Mouse (Mus musculus) MEL (cell line): ENCODE measurements around the gene Prkar1b. TPM values are rescaled to one million over a fixed set of nuclear protein-coding genes. Genes with fewer than 3 reads are reported as not detected.

Experiments used
- DNase-seq: peaks from one replicate; pipeline ENCODE4 v3.0.0; 2011; ENCODE audit warnings: low read depth, low spot score
- H3K27ac ChIP-seq: 2 replicates; pipeline ENCODE4 v1.5.1; 2012; ENCODE audit warnings: low read depth, mild to moderate bottlenecking, control low read depth, low read length, moderate library complexity; ENCODE audit not compliant: control insufficient read depth
- H3K27me3 ChIP-seq, 2 experiments: fragments of 150-350 bp in 1 of 2; sonication (generic) in 1 of 2; 2 replicates each; pipeline ENCODE4 v1.6.1; 2012; ENCODE audit warnings: low read length in 2 of 2, mild to moderate bottlenecking in 2 of 2, improper control_type of control experiment in 1 of 2, moderate library complexity in 1 of 2; ENCODE audit not compliant: insufficient read depth in 2 of 2, control insufficient read depth in 1 of 2
- H3K36me3 ChIP-seq, 2 experiments: 2 replicates each; pipeline ENCODE4 v1.6.1; 2012 to 2014; ENCODE audit warnings: low read length in 2 of 2, improper control_type of control experiment in 1 of 2, inconsistent platforms in 1 of 2, mild to moderate bottlenecking in 1 of 2; ENCODE audit not compliant: insufficient read depth in 2 of 2, control insufficient read depth in 1 of 2
- H3K4me1 ChIP-seq, 2 experiments: fragments of 150-350 bp in 1 of 2; sonication (generic) in 1 of 2; 2 replicates each; pipeline ENCODE4 v1.6.1; 2012; ENCODE audit warnings: low read length in 2 of 2, improper control_type of control experiment in 1 of 2, mild to moderate bottlenecking in 1 of 2; ENCODE audit not compliant: insufficient read depth in 2 of 2, control insufficient read depth in 1 of 2
- H3K4me3 ChIP-seq, 2 experiments: fragments of 150-350 bp in 1 of 2; sonication (generic) in 1 of 2; 2 replicates each; pipeline ENCODE4 v1.5.1; 2012; ENCODE audit warnings: low read depth in 2 of 2, low read length in 2 of 2, mild to moderate bottlenecking in 2 of 2, moderate library complexity in 2 of 2, control low read depth in 1 of 2, improper control_type of control experiment in 1 of 2; ENCODE audit not compliant: control insufficient read depth in 1 of 2, insufficient read depth in 1 of 2
- H3K79me2 ChIP-seq: 2 replicates; pipeline ENCODE4 v1.6.1; 2012; ENCODE audit warnings: mild to moderate bottlenecking, low read length, moderate library complexity; ENCODE audit not compliant: control insufficient read depth, poor library complexity, insufficient read depth
- H3K9ac ChIP-seq: 2 replicates; pipeline ENCODE4 v1.6.1; 2012; ENCODE audit warnings: low read depth, mild to moderate bottlenecking, control low read depth, low read length, moderate library complexity; ENCODE audit not compliant: control insufficient read depth, poor library complexity, severe bottlenecking
- H3K9me3 ChIP-seq: fragments of 150-350 bp; sonication (generic); replicated peaks from 2 replicates; pipeline ENCODE4 v1.6.1; 2012; ENCODE audit warnings: mild to moderate bottlenecking, low read length, improper control_type of control experiment, moderate library complexity; ENCODE audit not compliant: insufficient read depth
- CHD1 ChIP-seq: IDR thresholded peaks from 2 replicates; pipeline ENCODE4 v1.6.1; 2012; ENCODE audit warnings: low read depth, mild to moderate bottlenecking, inconsistent platforms, low read length, improper control_type of control experiment
- CHD2 ChIP-seq: IDR thresholded peaks from 2 replicates; pipeline ENCODE4 v1.6.1; 2011; ENCODE audit warnings: low read length, improper control_type of control experiment
- CTCF ChIP-seq, 3 experiments: IDR thresholded peaks in 2 of 3; conservative IDR thresholded peaks in 1 of 3; 2 replicates each; pipeline ENCODE4 v1.5.1; 2011 to 2012; ENCODE audit warnings: low read length in 3 of 3, low read depth in 2 of 3, mild to moderate bottlenecking in 2 of 3, improper control_type of control experiment in 1 of 3, inconsistent platforms in 1 of 3, mixed read lengths in 1 of 3, moderate library complexity in 1 of 3; ENCODE audit not compliant: control insufficient read depth in 1 of 3, insufficient read depth in 1 of 3, poor library complexity in 1 of 3, severe bottlenecking in 1 of 3
- EP300 ChIP-seq, 2 experiments: IDR thresholded peaks; 2 replicates each; pipeline ENCODE4 v1.6.1; 2011; ENCODE audit warnings: improper control_type of control experiment in 2 of 2, low read length in 2 of 2, low read depth in 1 of 2, mild to moderate bottlenecking in 1 of 2
- GABPA ChIP-seq: IDR thresholded peaks from 2 replicates; pipeline ENCODE4 v1.6.1; 2012; ENCODE audit warnings: low read depth, mild to moderate bottlenecking, inconsistent platforms, low read length, improper control_type of control experiment, moderate library complexity
- GATA1 ChIP-seq: IDR thresholded peaks from 2 replicates; pipeline ENCODE4 v1.6.1; 2011; ENCODE audit warnings: low read depth, low read length, improper control_type of control experiment
- MAFK ChIP-seq: IDR thresholded peaks from 2 replicates; pipeline ENCODE4 v1.6.1; 2011; ENCODE audit warnings: low read depth, mild to moderate bottlenecking, low read length, improper control_type of control experiment, borderline replicate concordance
- MXI1 ChIP-seq: IDR thresholded peaks from 2 replicates; pipeline ENCODE4 v1.6.1; 2011; ENCODE audit warnings: mild to moderate bottlenecking, low read depth, low read length, improper control_type of control experiment
- MYB ChIP-seq: IDR thresholded peaks from 2 replicates; pipeline ENCODE4 v1.6.1; 2011; ENCODE audit warnings: mild to moderate bottlenecking, low read depth, low read length, improper control_type of control experiment
- NELFE ChIP-seq: IDR thresholded peaks from 2 replicates; pipeline ENCODE4 v1.6.1; 2011; ENCODE audit warnings: low read depth, low read length, improper control_type of control experiment
- POLR2AphosphoS5 ChIP-seq: IDR thresholded peaks from 2 replicates; pipeline ENCODE4 v1.6.1; 2012; ENCODE audit warnings: low read depth, borderline replicate concordance, mild to moderate bottlenecking, inconsistent platforms, low read length, moderate library complexity, mixed read lengths
- RAD21 ChIP-seq: IDR thresholded peaks from 2 replicates; pipeline ENCODE4 v1.6.1; 2011; ENCODE audit warnings: mild to moderate bottlenecking, low read depth, low read length, improper control_type of control experiment
- SIN3A ChIP-seq: IDR thresholded peaks from 2 replicates; pipeline ENCODE4 v1.6.1; 2012; ENCODE audit warnings: low read length, improper control_type of control experiment, inconsistent platforms
- SMC3 ChIP-seq: IDR thresholded peaks from 2 replicates; pipeline ENCODE4 v1.6.1; 2011; ENCODE audit warnings: low read depth, low read length, improper control_type of control experiment
- TAL1 ChIP-seq: IDR thresholded peaks from 2 replicates; pipeline ENCODE4 v1.6.1; 2012; ENCODE audit warnings: mild to moderate bottlenecking, inconsistent platforms, low read length, moderate library complexity, mixed read lengths
- TBP ChIP-seq: IDR thresholded peaks from 2 replicates; pipeline ENCODE4 v1.8.0; 2011; ENCODE audit warnings: low read depth, low read length, improper control_type of control experiment
- TCF12 ChIP-seq: IDR thresholded peaks from 2 replicates; pipeline ENCODE4 v1.6.1; 2014; ENCODE audit warnings: low read depth, mild to moderate bottlenecking, inconsistent platforms, low read length, improper control_type of control experiment, moderate library complexity
- UBTF ChIP-seq: IDR thresholded peaks from 2 replicates; pipeline ENCODE4 v1.6.1; 2012; ENCODE audit warnings: low read depth, mild to moderate bottlenecking, inconsistent platforms, low read length, improper control_type of control experiment, moderate library complexity, borderline replicate concordance; ENCODE audit not compliant: insufficient read depth
- USF1 ChIP-seq: IDR thresholded peaks from 2 replicates; pipeline ENCODE4 v1.6.1; 2014; ENCODE audit warnings: low read depth, mild to moderate bottlenecking, inconsistent platforms, low read length, improper control_type of control experiment, moderate library complexity
- polyA plus RNA-seq, 2 experiments: library from polyadenylated mRNA; stranded (reverse) in 1 of 2; unstranded in 1 of 2; fragments of >175 nt in 1 of 2; fragments of >200 nt in 1 of 2; gene quantifications; 2 replicates each; pipeline versions ENCODE4 v1.2.1 to v1.2.4; 2012; ENCODE audit warnings: low replicate concordance in 2 of 2, low read depth in 1 of 2; ENCODE audit not compliant: insufficient read length in 2 of 2, insufficient read depth in 1 of 2, missing spikeins in 1 of 2
- total RNA-seq: library from RNA; depleted of rRNA; stranded (reverse); fragments of 300-350 nt; gene quantifications from 2 replicates; pipeline ENCODE4 v1.2.3, GENCODE M21; 2012

Gene Prkar1b
- total and polyA plus RNA-seq, 3 experiments = not detected

DNA sequence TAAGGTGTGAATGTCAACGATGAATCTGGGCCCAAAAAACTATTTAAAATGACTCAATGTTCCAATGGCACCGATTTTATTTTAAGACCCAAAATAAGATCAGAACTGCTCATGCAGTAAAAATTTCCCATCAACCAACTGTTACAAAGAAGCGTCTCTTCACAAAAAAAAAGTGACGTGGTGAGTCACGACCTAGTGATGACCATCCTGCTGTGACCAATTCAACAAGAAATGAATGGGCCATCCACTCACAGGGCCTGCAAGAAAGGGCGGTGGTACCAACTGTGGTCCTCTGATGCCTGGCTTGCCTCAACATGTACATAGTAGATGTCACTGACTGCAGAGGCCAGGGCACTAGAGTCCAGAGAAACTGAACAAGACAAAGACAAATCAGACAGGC is 160.2 kb downstream of the Prkar1b start:
- H3K4me3 ChIP-seq = no peak overlapping the region
- no peak overlapping the region for H3K27ac ChIP-seq
- H3K4me1 ChIP-seq = no peaks in the 10 kb centered on the region
- no peak for DNase-seq
- TF ChIP-seq TAL1 (no peak), POLR2AphosphoS5 (no peak), MAFK (no peak), CHD1 (no peak), MYB (no peak), CTCF (IDR thresholded peaks at IDR 0.05 in 2 of 3, conservative IDR thresholded peaks at IDR 0.05 in 1 of 3; ENCODE audit: control insufficient read depth in 1 of 3, insufficient read depth in 1 of 3, low read depth in 2 of 3, low read length in 3 of 3, poor library complexity in 1 of 3, severe bottlenecking in 1 of 3) (no peak), UBTF (no peak), RAD21 (no peak), GABPA (no peak), MXI1 (no peak), NELFE (no peak)
- H3K36me3 ChIP-seq = no peaks in the 10 kb centered on the region
- H3K9me3 ChIP-seq = no peaks in the 10 kb centered on the region
- H3K79me2 ChIP-seq = no peaks in the 10 kb centered on the region
- H3K27me3 ChIP-seq = no peaks in the 10 kb centered on the region
- H3K9ac ChIP-seq = no peak overlapping the region

DNA sequence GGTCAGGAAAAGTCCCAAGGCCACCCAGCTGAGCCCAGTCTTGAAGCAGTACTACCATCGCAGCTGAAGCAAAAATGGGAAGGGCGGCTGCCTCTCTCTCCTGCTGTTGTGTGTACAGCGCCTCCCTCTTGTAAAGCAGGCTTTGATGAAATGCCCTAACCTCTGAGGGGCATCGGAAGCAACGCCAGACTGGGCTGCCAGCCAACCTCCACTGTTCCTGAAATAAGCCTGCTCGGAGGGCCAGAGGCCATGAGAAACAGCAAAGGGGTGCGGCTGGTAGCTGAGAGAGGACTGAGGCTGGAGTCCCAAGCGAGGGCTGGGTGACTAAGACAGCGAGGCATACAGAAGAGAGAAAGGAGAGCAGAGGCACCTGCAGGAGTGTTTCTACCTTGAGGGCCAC is 161.0 kb downstream of the Prkar1b start:
- Histone ChIP-seq H3K27me3 (no peaks in the 10 kb centered on the region), H3K27ac (no peak overlapping the region), H3K79me2 (no peaks in the 10 kb centered on the region), H3K36me3 (no peaks in the 10 kb centered on the region), H3K4me3 (no peak overlapping the region), H3K4me1 (no peaks in the 10 kb centered on the region), H3K9me3 (no peaks in the 10 kb centered on the region), H3K9ac (no peak overlapping the region)
- DNase-seq = no peak
- TF ChIP-seq CHD2 (no peak), GATA1 (no peak), USF1 (no peak), TCF12 (no peak), EP300 (IDR thresholded peaks at IDR 0.05; ENCODE audit: low read depth in 1 of 2, low read length in 2 of 2) (no peak), TBP (no peak), MAFK (no peak), POLR2AphosphoS5 (no peak), SIN3A (no peak), SMC3 (no peak)
